Mouse (Mus musculus): ENCODE results near the gene 4921524J17Rik. TPM values are rescaled to one million over a fixed set of nuclear protein-coding genes. Genes with fewer than 3 reads are reported as not detected.

4921524J17Rik gene
- polyA plus RNA-seq, 1 experiment, result 2.7 TPM

GRCm38 (mm10) chr8:85396432-85397079 is 36.1 kb downstream of the 4921524J17Rik start:
- TF ChIP-seq TAL1 (IDR thresholded peaks at IDR 0.05; ENCODE audit: low read length) (no peak), GATA1 (IDR thresholded peaks at IDR 0.05; ENCODE audit: low read length) (no peak)
- Histone ChIP-seq H3K27me3 (ENCODE audit: control insufficient read depth) (no peaks in the 10 kb centered on the region), H3K4me1 (ENCODE audit: control insufficient read depth) (peaks cover 40% of the 10 kb centered on the region), H3K36me3 (ENCODE audit: control insufficient read depth) (no peaks in the 10 kb centered on the region), H3K4me3 (replicated peaks) (peak overlapping the region; percentile 39), H3K9me3 (ENCODE audit: control insufficient read depth, low read length) (no peaks in the 10 kb centered on the region)

- no peaks in the 10 kb centered on the region for H3K27me3 ChIP-seq (ENCODE audit: control insufficient read depth)
Measured at GRCm38 (mm10) chr8:85395681-85396431, 36.8 kb downstream of the 4921524J17Rik start.

GRCm38 (mm10) chr8:85395017-85395416 is 37.6 kb downstream of the 4921524J17Rik start:
- Histone ChIP-seq H3K36me3 (ENCODE audit: control insufficient read depth) (no peaks in the 10 kb centered on the region), H3K9me3 (ENCODE audit: control insufficient read depth, low read length) (no peaks in the 10 kb centered on the region), H3K4me3 (replicated peaks) (no peak overlapping the region), H3K27me3 (ENCODE audit: control insufficient read depth) (no peaks in the 10 kb centered on the region), H3K4me1 (ENCODE audit: control insufficient read depth) (peaks cover 40% of the 10 kb centered on the region)
- no peak for TF ChIP-seq GATA1 (IDR thresholded peaks at IDR 0.05; ENCODE audit: low read length)
- no peak for TF ChIP-seq TAL1 (IDR thresholded peaks at IDR 0.05; ENCODE audit: low read length)

More at GRCm38 (mm10) chr8:85395681-85396431, 36.8 kb downstream of the 4921524J17Rik start:
- peak overlapping the region; percentile 39 for H3K4me3 ChIP-seq (replicated peaks)
- no peaks in the 10 kb centered on the region for H3K36me3 ChIP-seq (ENCODE audit: control insufficient read depth)
- peaks cover 40% of the 10 kb centered on the region for H3K4me1 ChIP-seq (ENCODE audit: control insufficient read depth)
- TF ChIP-seq TAL1 (IDR thresholded peaks at IDR 0.05; ENCODE audit: low read length) (no peak), GATA1 (IDR thresholded peaks at IDR 0.05; ENCODE audit: low read length) (no peak)
- H3K9me3 ChIP-seq (ENCODE audit: control insufficient read depth, low read length), result no peaks in the 10 kb centered on the region

GRCm38 (mm10) chr8:85393199-85393598 is 39.4 kb downstream of the 4921524J17Rik start:
- no peak for TF ChIP-seq TAL1 (IDR thresholded peaks at IDR 0.05; ENCODE audit: low read length)
- TF ChIP-seq GATA1 (IDR thresholded peaks at IDR 0.05; ENCODE audit: low read length), result no peak
- no peaks in the 10 kb centered on the region for H3K27me3 ChIP-seq (ENCODE audit: control insufficient read depth)
- no peak overlapping the region for H3K4me3 ChIP-seq (replicated peaks)
- no peaks in the 10 kb centered on the region for H3K9me3 ChIP-seq (ENCODE audit: control insufficient read depth, low read length)
- no peaks in the 10 kb centered on the region for H3K36me3 ChIP-seq (ENCODE audit: control insufficient read depth)
- peaks cover 40% of the 10 kb centered on the region for H3K4me1 ChIP-seq (ENCODE audit: control insufficient read depth)

GRCm38 (mm10) chr8:85391438-85391837 is 41.2 kb downstream of the 4921524J17Rik start:
- TF ChIP-seq GATA1 (IDR thresholded peaks at IDR 0.05; ENCODE audit: low read length) (no peak), TAL1 (IDR thresholded peaks at IDR 0.05; ENCODE audit: low read length) (no peak)
- H3K36me3 ChIP-seq (ENCODE audit: control insufficient read depth), result no peaks in the 10 kb centered on the region

GRCm38 (mm10) chr8:85386205-85386604 is 46.4 kb downstream of the 4921524J17Rik start, which contains the start of gene Mylk3:
Gene Mylk3, minus strand, starts transcription at chr8:85386345.
- TF ChIP-seq TAL1 (IDR thresholded peaks at IDR 0.05; ENCODE audit: low read length) (no peak), GATA1 (IDR thresholded peaks at IDR 0.05; ENCODE audit: low read length) (no peak)
- peaks cover 4% of the 10 kb centered on the region for H3K36me3 ChIP-seq (ENCODE audit: control insufficient read depth)

More at GRCm38 (mm10) chr8:85391438-85391837, 41.2 kb downstream of the 4921524J17Rik start:
- Histone ChIP-seq H3K4me3 (replicated peaks) (no peak overlapping the region), H3K27me3 (ENCODE audit: control insufficient read depth) (no peaks in the 10 kb centered on the region), H3K9me3 (ENCODE audit: control insufficient read depth, low read length) (no peaks in the 10 kb centered on the region), H3K4me1 (ENCODE audit: control insufficient read depth) (peaks cover 31% of the 10 kb centered on the region)

GRCm38 (mm10) chr8:85381926-85382325 is 50.7 kb downstream of the 4921524J17Rik start:
- H3K4me1 ChIP-seq (ENCODE audit: control insufficient read depth), result peaks cover 85% of the 10 kb centered on the region
- no peaks in the 10 kb centered on the region for H3K9me3 ChIP-seq (ENCODE audit: control insufficient read depth, low read length)
- H3K4me3 ChIP-seq (replicated peaks), result peak overlapping the region; percentile 75
- H3K36me3 ChIP-seq (ENCODE audit: control insufficient read depth), result peaks cover 23% of the 10 kb centered on the region
- TF ChIP-seq GATA1 (IDR thresholded peaks at IDR 0.05; ENCODE audit: low read length) (no peak), TAL1 (IDR thresholded peaks at IDR 0.05; ENCODE audit: low read length) (no peak)
- no peaks in the 10 kb centered on the region for H3K27me3 ChIP-seq (ENCODE audit: control insufficient read depth)

More at GRCm38 (mm10) chr8:85386205-85386604, 46.4 kb downstream of the 4921524J17Rik start, which contains the start of gene Mylk3:
- H3K4me1 ChIP-seq (ENCODE audit: control insufficient read depth), result peaks cover 47% of the 10 kb centered on the region
- H3K27me3 ChIP-seq (ENCODE audit: control insufficient read depth), result no peaks in the 10 kb centered on the region
- H3K9me3 ChIP-seq (ENCODE audit: control insufficient read depth, low read length), result no peaks in the 10 kb centered on the region
- no peak within 1 kb of the TSS for H3K4me3 ChIP-seq (replicated peaks)

GRCm38 (mm10) chr8:85380824-85381209 is 51.8 kb downstream of the 4921524J17Rik start:
- H3K27me3 ChIP-seq (ENCODE audit: control insufficient read depth), result no peaks in the 10 kb centered on the region
- TF ChIP-seq GATA1 (IDR thresholded peaks at IDR 0.05; ENCODE audit: low read length) (peak; percentile 96), TAL1 (IDR thresholded peaks at IDR 0.05; ENCODE audit: low read length) (peak; percentile 72)
- peak overlapping the region; percentile 75 for H3K4me3 ChIP-seq (replicated peaks)
- peaks cover 34% of the 10 kb centered on the region for H3K36me3 ChIP-seq (ENCODE audit: control insufficient read depth)
- no peaks in the 10 kb centered on the region for H3K9me3 ChIP-seq (ENCODE audit: control insufficient read depth, low read length)
- H3K4me1 ChIP-seq (ENCODE audit: control insufficient read depth), result peaks cover 87% of the 10 kb centered on the region
